Mouse (Mus musculus) spleen, adult 2 months (tissue): ENCODE measurements around the gene Sos1.

Experiments used
- CTCF ChIP-seq: fragments of 200-500 bp; IDR thresholded peaks from 2 replicates; pipeline ENCODE4 v1.5.1; 2011; ENCODE audit warnings: mild to moderate bottlenecking, inconsistent platforms; ENCODE audit not compliant: insufficient read depth, insufficient read length, insufficient replicate concordance; ENCODE audit errors: extremely low read depth
- POLR2A ChIP-seq: fragments of 200-500 bp; IDR thresholded peaks from 2 replicates; pipeline ENCODE4 v1.6.1; 2011; ENCODE audit warnings: low read depth, low read length, inconsistent platforms

- TF ChIP-seq CTCF (no peak), POLR2A (no peak)
Observed at GRCm38 (mm10) chr17:80426171-80426570, 54.1 kb downstream of the Sos1 start.
